Mouse (Mus musculus) hindbrain, embryonic 15.5 days (tissue): ENCODE results near the gene 1700029I15Rik. TPM values are rescaled to one million over a fixed set of nuclear protein-coding genes. Genes with fewer than 3 reads are reported as not detected.

Experiments used
- ATAC-seq: fragments of 200-750 bp; cut with Nextera tagmentation; 2 replicates; pipeline ENCODE4 v1.8.0; 2017; ENCODE audit warnings: low read depth, moderate number of reproducible peaks, moderate TSS enrichment; ENCODE audit not compliant: low FRiP score
- H3K27ac ChIP-seq: fragments of 300-500 bp; sonication (generic); replicated peaks from 2 replicates; pipeline ENCODE4 v1.5.1; 2015; ENCODE audit warnings: mild to moderate bottlenecking, inconsistent platforms
- H3K27me3 ChIP-seq: fragments of 300-500 bp; sonication (generic); 2 replicates; pipeline ENCODE4 v1.6.1; 2015; ENCODE audit warnings: control low read depth, inconsistent platforms
- H3K36me3 ChIP-seq: fragments of 300-500 bp; sonication (generic); 2 replicates; pipeline ENCODE4 v1.6.1; 2015; ENCODE audit warnings: control low read depth, inconsistent platforms
- H3K4me1 ChIP-seq: fragments of 300-500 bp; sonication (generic); replicated peaks from 2 replicates; pipeline ENCODE4 v1.6.1; 2015; ENCODE audit warnings: control low read depth, inconsistent platforms
- H3K4me2 ChIP-seq: fragments of 300-500 bp; sonication (generic); 2 replicates; pipeline ENCODE4 v1.6.1; 2015; ENCODE audit warnings: moderate library complexity, mild to moderate bottlenecking, inconsistent platforms
- H3K4me3 ChIP-seq: fragments of 300-500 bp; sonication (generic); 2 replicates; pipeline ENCODE4 v1.5.1; 2015; ENCODE audit warnings: mild to moderate bottlenecking, inconsistent platforms
- H3K9ac ChIP-seq: fragments of 300-500 bp; sonication (generic); 2 replicates; pipeline ENCODE4 v1.6.1; 2015; ENCODE audit warnings: inconsistent platforms
- H3K9me3 ChIP-seq: fragments of 300-500 bp; sonication (generic); 2 replicates; pipeline ENCODE4 v1.6.1; 2016; ENCODE audit warnings: control low read depth, inconsistent platforms
- WGBS: fragments of 180-500 bp; shearing (Covaris S2); methylation state at CpG from one replicate; pipeline ENCODE4 v1.1.7; 2015; 5-methylcytosine and 5-hydroxymethylcytosine counted together
- polyA plus RNA-seq: library from polyadenylated mRNA; unstranded; fragments of >200 nt; fragmentation: Nextera tagmentation; extraction: Ambion mirVana; gene quantifications from 2 replicates; pipeline ENCODE4 v1.2.1, GENCODE M21; 2015

1700029I15Rik gene
- polyA plus RNA-seq, 1 experiment from 2014 or later: 8.8 TPM

- WGBS: 92% methylated on average over 6 of the region's 6 CpGs
- Histone ChIP-seq H3K4me1 (0 out of 2 replicates have a peak, but pooled peaks cover 3% of the 10 kb centered on the region), H3K36me3 (peaks cover 19% of the 10 kb centered on the region), H3K27ac (no peak overlapping the region), H3K9me3 (no peaks in the 10 kb centered on the region), H3K4me2 (no peak overlapping the region), H3K27me3 (no peaks in the 10 kb centered on the region), H3K9ac (no peak overlapping the region), H3K4me3 (no peak overlapping the region)
- ATAC-seq: no peak
These were observed 19.6 kb upstream of the 1700029I15Rik start for GRCm38 (mm10) chr2:92362571-92363228.

GRCm38 (mm10) chr2:92364086-92364485 is 18.3 kb upstream of the 1700029I15Rik start:
- ATAC-seq: no peak
- H3K4me3 ChIP-seq: no peak overlapping the region
- H3K36me3 ChIP-seq: peaks cover 6% of the 10 kb centered on the region

GRCm38 (mm10) chr2:92365568-92365967 is 16.8 kb upstream of the 1700029I15Rik start:
- Histone ChIP-seq H3K9me3 (no peaks in the 10 kb centered on the region), H3K9ac (no peak overlapping the region), H3K4me2 (no peak overlapping the region), H3K27ac (no peak overlapping the region), H3K36me3 (no peaks in the 10 kb centered on the region), H3K27me3 (peaks cover 12% of the 10 kb centered on the region), H3K4me3 (no peak overlapping the region), H3K4me1 (peaks cover 8% of the 10 kb centered on the region)
- 94% methylated on average over 10 of the region's 10 CpGs for whole genome bisulfite sequencing
- no peak for ATAC-seq

More at GRCm38 (mm10) chr2:92364086-92364485, 18.3 kb upstream of the 1700029I15Rik start:
- Histone ChIP-seq H3K4me1 (0 out of 2 replicates have a peak, but pooled peaks cover 3% of the 10 kb centered on the region), H3K27me3 (no peaks in the 10 kb centered on the region; the same call in 1 of the 2 replicates), H3K9me3 (no peaks in the 10 kb centered on the region), H3K4me2 (no peak overlapping the region), H3K9ac (no peak overlapping the region), H3K27ac (no peak overlapping the region)
- WGBS: 88% methylated on average over 4 of the region's 4 CpGs

GRCm38 (mm10) chr2:92367383-92368029 is 14.8 kb upstream of the 1700029I15Rik start:
- H3K9ac ChIP-seq: no peak overlapping the region
- H3K4me2 ChIP-seq: no peak overlapping the region
- H3K4me3 ChIP-seq: no peak overlapping the region
- H3K27me3 ChIP-seq: peaks cover 19% of the 10 kb centered on the region
- no peak overlapping the region for H3K27ac ChIP-seq
- peaks cover 24% of the 10 kb centered on the region for H3K4me1 ChIP-seq
- ATAC-seq: no peak
- 51% methylated on average over 20 of the region's 20 CpGs for WGBS
- no peaks in the 10 kb centered on the region for H3K9me3 ChIP-seq
- no peaks in the 10 kb centered on the region for H3K36me3 ChIP-seq

- Histone ChIP-seq H3K4me2 (peak overlapping the region; percentile 57), H3K4me1 (peaks cover 36% of the 10 kb centered on the region), H3K4me3 (peak overlapping the region; percentile 27), H3K36me3 (no peaks in the 10 kb centered on the region), H3K9ac (peak overlapping the region; percentile 28; the same call in 1 of the 2 replicates), H3K27ac (no peak overlapping the region), H3K9me3 (no peaks in the 10 kb centered on the region), H3K27me3 (peaks cover 19% of the 10 kb centered on the region)
- WGBS: 8% methylated on average over 19 of the region's 19 CpGs
- no peak for ATAC-seq
These were observed 12.0 kb upstream of the 1700029I15Rik start for GRCm38 (mm10) chr2:92370375-92370774.

GRCm38 (mm10) chr2:92370821-92371805 is 11.2 kb upstream of the 1700029I15Rik start:
- no peak for ATAC-seq

GRCm38 (mm10) chr2:92371971-92372690 is 10.2 kb upstream of the 1700029I15Rik start:
- H3K4me1 ChIP-seq: peaks cover 48% of the 10 kb centered on the region
- H3K4me3 ChIP-seq: no peak overlapping the region
- no peaks in the 10 kb centered on the region for H3K9me3 ChIP-seq
- H3K36me3 ChIP-seq: no peaks in the 10 kb centered on the region
- peaks cover 19% of the 10 kb centered on the region for H3K27me3 ChIP-seq
- WGBS: 9% methylated on average over 10 of the region's 10 CpGs
- ATAC-seq: no peak
- no peak overlapping the region for H3K27ac ChIP-seq
- H3K4me2 ChIP-seq: no peak overlapping the region
- no peak overlapping the region for H3K9ac ChIP-seq

More at GRCm38 (mm10) chr2:92370821-92371805, 11.2 kb upstream of the 1700029I15Rik start:
- peak overlapping the region; percentile 28; the same call in 1 of the 2 replicates for H3K9ac ChIP-seq
- peaks cover 19% of the 10 kb centered on the region for H3K27me3 ChIP-seq
- peaks cover 42% of the 10 kb centered on the region for H3K4me1 ChIP-seq
- no peaks in the 10 kb centered on the region for H3K36me3 ChIP-seq
- 3% methylated on average over 45 of the region's 45 CpGs for WGBS
- no peaks in the 10 kb centered on the region for H3K9me3 ChIP-seq
- H3K27ac ChIP-seq: no peak overlapping the region
- H3K4me3 ChIP-seq: peak overlapping the region; percentile 27
- peak overlapping the region; percentile 57 for H3K4me2 ChIP-seq

- Histone ChIP-seq H3K9ac (no peak overlapping the region), H3K4me3 (no peak overlapping the region), H3K4me1 (peaks cover 48% of the 10 kb centered on the region), H3K4me2 (no peak overlapping the region), H3K27ac (no peak overlapping the region), H3K36me3 (no peaks in the 10 kb centered on the region), H3K27me3 (peaks cover 19% of the 10 kb centered on the region), H3K9me3 (no peaks in the 10 kb centered on the region)
- ATAC-seq: no peak
- whole genome bisulfite sequencing: 44% methylated on average over 9 of the region's 9 CpGs
These were observed 9.4 kb upstream of the 1700029I15Rik start for GRCm38 (mm10) chr2:92372767-92373436.

GRCm38 (mm10) chr2:92373437-92373813 is 8.9 kb upstream of the 1700029I15Rik start:
- 78% methylated on average over 11 of the region's 11 CpGs for WGBS
- peaks cover 5% of the 10 kb centered on the region for H3K36me3 ChIP-seq
- H3K27me3 ChIP-seq: peaks cover 19% of the 10 kb centered on the region
- no peak overlapping the region for H3K4me2 ChIP-seq
- H3K27ac ChIP-seq: no peak overlapping the region
- H3K9me3 ChIP-seq: no peaks in the 10 kb centered on the region
- no peak overlapping the region for H3K9ac ChIP-seq
- H3K4me1 ChIP-seq: peaks cover 48% of the 10 kb centered on the region
- no peak overlapping the region for H3K4me3 ChIP-seq
- no peak for ATAC-seq

- H3K9me3 ChIP-seq: no peaks in the 10 kb centered on the region
- H3K27me3 ChIP-seq: peaks cover 15% of the 10 kb centered on the region
- WGBS: 5% methylated on average over 16 of the region's 16 CpGs
- H3K4me3 ChIP-seq: peak within 1 kb of the TSS; percentile 79
- H3K9ac ChIP-seq: peak within 1 kb of the TSS; percentile 77
- H3K4me1 ChIP-seq: peaks cover 48% of the 10 kb centered on the region
- H3K4me2 ChIP-seq: peak within 1 kb of the TSS; percentile 78
- ATAC-seq: peak; percentile 17; the same call in 1 of the 2 replicates
- H3K36me3 ChIP-seq: peaks cover 16% of the 10 kb centered on the region
- H3K27ac ChIP-seq: peak within 1 kb of the TSS; percentile 87
These were observed 7.8 kb upstream of the 1700029I15Rik start, which contains the start of the genes Pex16 and Large2 for GRCm38 (mm10) chr2:92374514-92374913. Gene Pex16, plus strand, starts transcription at chr2:92374676. Gene Large2, minus strand, starts transcription at chr2:92374869.
